Mouse (Mus musculus) thymus, postnatal 25 days (tissue): Measurements from ENCODE around the gene Zfp526.
A peak's percentile ranks its signal among the peaks of the same experiment; 100 is the strongest.

ENCODE experiments used
- DNase-seq: peaks from one replicate; pipeline ENCODE4 v3.0.0; 2022

The Zfp526 gene

GRCm38 (mm10) chr7:25210482-25210881 is 10.7 kb upstream of the Zfp526 start:
- no peak for DNase-seq

GRCm38 (mm10) chr7:25213099-25213498 is 8.1 kb upstream of the Zfp526 start:
- no peak for DNase-seq

GRCm38 (mm10) chr7:25214172-25214571 is 7.1 kb upstream of the Zfp526 start:
- DNase-seq: no peak

GRCm38 (mm10) chr7:25217653-25218395 is 3.4 kb upstream of the Zfp526 start:
- no peak for DNase-seq

GRCm38 (mm10) chr7:25218705-25219415 is 2.4 kb upstream of the Zfp526 start:
- DNase-seq: peak; percentile 77

GRCm38 (mm10) chr7:25219416-25219750 is 1.8 kb upstream of the Zfp526 start:
- no peak for DNase-seq

GRCm38 (mm10) chr7:25219756-25220456 is 1.3 kb upstream of the Zfp526 start:
- peak; percentile 97 for DNase-seq

GRCm38 (mm10) chr7:25220457-25221101 is 646 bp upstream of the Zfp526 start, which contains the start of gene Dedd2:
Dedd2 (minus strand) TSS chr7:25220615.
- no peak for DNase-seq

- DNase-seq: no peak
Measured at GRCm38 (mm10) chr7:25222275-25222967, 1.2 kb downstream of the Zfp526 start.

- DNase-seq: no peak
Measured at GRCm38 (mm10) chr7:25227523-25228300, 6.5 kb downstream of the Zfp526 start.

- peak; percentile 51 for DNase-seq
Measured at GRCm38 (mm10) chr7:25230690-25231285, 9.6 kb downstream of the Zfp526 start.

GRCm38 (mm10) chr7:25232101-25232648 is 10.9 kb downstream of the Zfp526 start:
- DNase-seq: peak; percentile 42

GRCm38 (mm10) chr7:25233061-25233460 is 11.8 kb downstream of the Zfp526 start:
- DNase-seq: peak; percentile 82

GRCm38 (mm10) chr7:25235526-25235925 is 14.3 kb downstream of the Zfp526 start:
- no peak for DNase-seq

GRCm38 (mm10) chr7:25237249-25238014 is 16.2 kb downstream of the Zfp526 start, which contains the start of gene Gsk3a:
Gsk3a (minus strand) TSS chr7:25237851.
- peak; percentile 98 for DNase-seq

GRCm38 (mm10) chr7:25238015-25238706 is 16.9 kb downstream of the Zfp526 start:
- DNase-seq: peak; percentile 93

GRCm38 (mm10) chr7:25238829-25239623 is 17.8 kb downstream of the Zfp526 start:
- DNase-seq: peak; percentile 86

- DNase-seq: no peak
Measured at GRCm38 (mm10) chr7:25240631-25241030, 19.4 kb downstream of the Zfp526 start.

GRCm38 (mm10) chr7:25241062-25241461 is 19.8 kb downstream of the Zfp526 start:
- no peak for DNase-seq
